Mouse (Mus musculus) liver, postnatal 0 days (tissue): ENCODE measurements at regions not wholly inside any gene's neighbourhood (a gene's known extent, or its start where the extent isn't known, plus 50 kb on each side); places are given as distances from the start of the nearest gene placed in this dataset.

ENCODE experiments used
- ATAC-seq: fragments of 200-750 bp; cut with Nextera tagmentation; 2 replicates; pipeline ENCODE4 v1.8.0; 2017; ENCODE audit warnings: mild to moderate bottlenecking, moderate library complexity
- DNase-seq: peaks from one replicate; pipeline ENCODE4 v3.0.0-alpha.2; 2016
- H3K27ac ChIP-seq: fragments of 300-500 bp; sonication (generic); 2 replicates; pipeline ENCODE4 v1.5.1; 2014; ENCODE audit warnings: antibody characterized with exemption, moderate library complexity, mild to moderate bottlenecking, low read depth
- H3K27me3 ChIP-seq: fragments of 300-500 bp; sonication (generic); 2 replicates; pipeline ENCODE4 v1.6.1; 2014; ENCODE audit warnings: low read length, control low read depth, mixed read lengths; ENCODE audit not compliant: insufficient read depth
- H3K36me3 ChIP-seq: fragments of 300-500 bp; sonication (generic); replicated peaks from 2 replicates; pipeline ENCODE4 v1.6.1; 2014; ENCODE audit warnings: mild to moderate bottlenecking, control low read depth, low read length, moderate library complexity, mixed read lengths; ENCODE audit not compliant: insufficient read depth
- H3K4me1 ChIP-seq: fragments of 300-500 bp; sonication (generic); 2 replicates; pipeline ENCODE4 v1.6.1; 2014; ENCODE audit warnings: antibody characterized with exemption, mild to moderate bottlenecking, control low read depth; ENCODE audit not compliant: insufficient read depth
- H3K4me2 ChIP-seq: fragments of 300-500 bp; sonication (generic); 2 replicates; pipeline ENCODE4 v1.6.1; 2014; ENCODE audit warnings: low read depth, mild to moderate bottlenecking, low read length, moderate library complexity, mixed read lengths
- H3K4me3 ChIP-seq: fragments of 300-500 bp; sonication (generic); 2 replicates; pipeline ENCODE4 v1.5.1; 2014; ENCODE audit warnings: low read depth, low read length
- H3K9ac ChIP-seq: fragments of 300-500 bp; sonication (generic); replicated peaks from 2 replicates; pipeline ENCODE4 v1.6.1; 2014; ENCODE audit warnings: mild to moderate bottlenecking, moderate library complexity
- H3K9me3 ChIP-seq: fragments of 300-500 bp; sonication (generic); 2 replicates; pipeline ENCODE4 v1.6.1; 2016; ENCODE audit warnings: mild to moderate bottlenecking, control low read depth, low read length, mixed read lengths
- CTCF ChIP-seq: sonication (generic); IDR thresholded peaks from 2 replicates; pipeline ENCODE4 v1.5.1; 2016; ENCODE audit warnings: antibody characterized with exemption, low read depth
- EP300 ChIP-seq: IDR thresholded peaks from 2 replicates; pipeline ENCODE4 v1.6.1; 2016; ENCODE audit warnings: antibody characterized with exemption, low read depth, mild to moderate bottlenecking
- WGBS: fragments of 180-500 bp; shearing (Covaris S2); extraction: QIAGEN DNeasy Blood & Tissue Kit; methylation state at CpG from one replicate; pipeline ENCODE4 v1.1.7; 2014; ENCODE audit not compliant: insufficient replicate concordance; 5-methylcytosine and 5-hydroxymethylcytosine counted together

DNA sequence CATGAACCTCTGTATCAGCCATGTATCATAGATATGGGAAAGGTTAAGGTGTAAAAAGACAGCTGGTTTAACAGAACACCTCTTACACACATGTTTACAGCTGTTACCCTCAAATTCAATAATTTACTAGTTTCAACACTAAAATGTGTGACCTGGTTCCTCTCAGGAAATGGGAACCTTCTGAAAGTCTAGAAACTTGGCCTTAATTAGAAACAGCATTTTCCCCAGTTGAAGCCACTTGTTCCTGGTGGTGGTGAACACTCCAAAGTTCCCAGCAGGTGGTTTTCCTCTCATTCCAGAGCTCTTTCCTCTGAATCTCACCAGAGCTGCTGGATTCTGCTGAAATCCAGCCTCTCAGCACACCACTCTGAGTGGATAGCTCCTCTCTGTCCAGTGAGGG, 570.5 kb upstream of the Frg1 start:
- H3K4me2 ChIP-seq = no peak overlapping the region
- no peak overlapping the region for H3K4me3 ChIP-seq
- H3K27ac ChIP-seq = no peak overlapping the region
- TF ChIP-seq EP300 (no peak), CTCF (no peak)
- H3K36me3 ChIP-seq = no peaks in the 10 kb centered on the region
- no peak overlapping the region for H3K9ac ChIP-seq
- H3K9me3 ChIP-seq = no peaks in the 10 kb centered on the region
- H3K4me1 ChIP-seq = no peaks in the 10 kb centered on the region
- ATAC-seq = no peak
- no peak for DNase-seq
- no peaks in the 10 kb centered on the region for H3K27me3 ChIP-seq

DNA sequence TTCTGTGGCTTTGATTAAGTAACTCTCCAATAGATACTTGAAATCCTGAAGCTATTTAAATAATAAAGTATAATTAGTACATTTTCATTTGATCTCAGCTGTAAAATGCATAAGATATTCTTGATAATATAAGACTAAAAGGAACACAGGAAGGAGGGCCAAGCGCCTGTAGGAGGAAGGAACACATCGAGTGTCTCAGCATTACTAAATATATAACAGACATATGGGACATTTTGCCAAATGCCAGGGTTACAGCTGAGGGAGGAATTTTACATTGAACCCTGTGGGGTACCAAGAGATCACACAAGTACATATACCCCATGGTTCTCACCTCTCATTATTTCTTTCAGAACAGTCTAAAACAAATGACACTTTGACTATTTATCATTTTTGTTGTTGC, 555.5 kb upstream of the Frg1 start:
- no peak overlapping the region for H3K9ac ChIP-seq
- DNase-seq = no peak
- no peaks in the 10 kb centered on the region for H3K4me1 ChIP-seq
- H3K36me3 ChIP-seq = no peaks in the 10 kb centered on the region
- no peak overlapping the region for H3K4me2 ChIP-seq
- no peak for ATAC-seq
- no peaks in the 10 kb centered on the region for H3K27me3 ChIP-seq
- H3K9me3 ChIP-seq = no peaks in the 10 kb centered on the region
- H3K4me3 ChIP-seq = no peak overlapping the region
- no peak overlapping the region for H3K27ac ChIP-seq
- TF ChIP-seq EP300 (no peak), CTCF (no peak)
- 81% methylated on average over 2 of the region's 2 CpGs for WGBS

DNA sequence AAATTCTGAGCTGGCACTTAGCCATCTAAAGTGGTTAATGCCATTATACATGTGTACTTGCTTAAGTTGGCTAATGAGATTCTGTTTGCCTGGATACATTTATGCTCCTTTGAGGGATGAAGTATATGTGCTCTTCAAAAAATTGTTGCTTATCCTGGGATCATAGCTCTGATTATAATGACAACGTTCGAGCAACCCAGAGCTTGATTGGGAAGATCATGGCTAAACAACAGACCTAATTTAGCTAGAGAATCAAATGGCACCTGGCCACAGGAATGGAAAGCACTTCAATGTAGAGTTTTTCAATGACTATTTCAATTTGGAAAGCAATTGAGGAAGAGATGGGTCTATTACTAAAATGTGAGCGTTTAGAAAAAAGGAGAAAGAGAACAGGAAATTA, 553.7 kb upstream of the Frg1 start:
- no peaks in the 10 kb centered on the region for H3K36me3 ChIP-seq
- H3K4me3 ChIP-seq = no peak overlapping the region
- no peak overlapping the region for H3K27ac ChIP-seq
- no peaks in the 10 kb centered on the region for H3K9me3 ChIP-seq
- DNase-seq = no peak
- H3K4me2 ChIP-seq = no peak overlapping the region
- H3K9ac ChIP-seq = no peak overlapping the region
- no peak for ATAC-seq
- WGBS = 78% methylated on average over 3 of the region's 3 CpGs
- H3K27me3 ChIP-seq = no peaks in the 10 kb centered on the region
- TF ChIP-seq CTCF = no peak
- TF ChIP-seq EP300 = no peak
- H3K4me1 ChIP-seq = no peaks in the 10 kb centered on the region

DNA sequence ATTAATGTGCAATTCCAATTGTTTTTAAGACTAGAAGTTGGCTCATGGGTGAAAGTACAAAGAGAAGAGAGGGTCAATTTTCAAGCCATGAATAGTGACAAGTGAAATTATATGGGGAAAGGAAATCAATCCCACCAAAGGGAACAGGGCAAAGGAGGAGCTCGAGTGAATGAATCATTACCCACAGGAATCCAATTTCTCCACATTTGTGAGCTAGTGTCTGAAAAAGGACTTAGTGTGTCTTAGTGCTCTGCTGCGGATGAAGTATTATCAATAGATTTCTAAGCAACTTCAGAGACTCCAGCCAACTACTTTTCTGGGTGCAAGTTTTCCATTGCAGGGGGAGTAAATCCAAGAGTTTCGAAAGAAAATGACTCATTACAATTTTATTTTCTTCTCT, 552.5 kb upstream of the Frg1 start:
- no peaks in the 10 kb centered on the region for H3K4me1 ChIP-seq
- WGBS = 71% methylated on average over 3 of the region's 3 CpGs
- no peak overlapping the region for H3K4me2 ChIP-seq
- H3K9ac ChIP-seq = no peak overlapping the region
- ATAC-seq (no peak), DNase-seq (no peak)
- TF ChIP-seq EP300 (no peak), CTCF (no peak)
- no peaks in the 10 kb centered on the region for H3K36me3 ChIP-seq
- no peaks in the 10 kb centered on the region for H3K9me3 ChIP-seq
- H3K27me3 ChIP-seq = no peaks in the 10 kb centered on the region
- no peak overlapping the region for H3K27ac ChIP-seq
- no peak overlapping the region for H3K4me3 ChIP-seq

DNA sequence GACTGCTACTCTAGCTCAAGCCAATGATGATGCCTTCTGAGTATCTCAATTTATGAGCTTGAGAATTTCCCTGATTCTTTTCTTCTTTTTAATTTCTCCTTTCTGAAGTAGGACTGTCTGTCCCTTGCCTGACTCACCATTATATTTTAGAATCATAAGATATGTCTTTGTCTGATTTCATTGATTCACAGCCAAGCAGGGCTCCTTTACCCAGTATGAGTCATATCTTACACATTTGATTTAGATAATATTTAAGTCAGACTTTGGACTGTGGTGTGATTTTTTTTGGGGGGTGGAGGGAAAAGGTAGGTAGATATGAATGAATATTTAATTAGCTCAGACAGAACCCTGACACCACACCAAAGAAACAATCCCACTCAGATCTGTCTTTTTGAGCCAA, 547.2 kb upstream of the Frg1 start:
- H3K4me3 ChIP-seq = no peak overlapping the region
- no peak overlapping the region for H3K27ac ChIP-seq
- H3K36me3 ChIP-seq = no peaks in the 10 kb centered on the region
- H3K4me2 ChIP-seq = no peak overlapping the region
- no peak overlapping the region for H3K9ac ChIP-seq
- H3K4me1 ChIP-seq = no peaks in the 10 kb centered on the region
- H3K27me3 ChIP-seq = no peaks in the 10 kb centered on the region
- ATAC-seq (no peak), DNase-seq (no peak)
- H3K9me3 ChIP-seq = no peaks in the 10 kb centered on the region
- TF ChIP-seq CTCF (no peak), EP300 (no peak)

DNA sequence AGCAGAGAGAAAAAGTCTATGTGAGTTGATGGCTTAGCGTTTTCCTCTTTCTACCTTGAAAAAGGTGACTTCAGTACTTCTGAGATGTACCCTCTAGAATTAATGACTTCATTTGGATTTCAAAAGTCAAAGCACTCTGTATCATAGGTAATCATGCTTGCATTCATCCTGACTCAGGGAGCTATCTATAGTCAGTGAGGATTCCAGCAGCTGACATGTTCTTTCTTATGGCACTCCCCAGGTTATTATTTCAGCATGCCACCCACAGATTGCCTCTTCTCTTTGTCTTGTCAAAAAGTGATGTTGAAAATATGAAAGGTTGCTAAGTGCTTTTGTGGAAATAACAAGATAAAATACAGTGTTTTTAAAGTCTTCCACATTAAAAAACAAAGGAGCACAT, 540.0 kb upstream of the Frg1 start:
- ATAC-seq = no peak
- no peak for DNase-seq
- no peak overlapping the region for H3K4me2 ChIP-seq
- H3K9ac ChIP-seq = no peak overlapping the region
- no peak overlapping the region for H3K4me3 ChIP-seq
- no peaks in the 10 kb centered on the region for H3K27me3 ChIP-seq
- no peaks in the 10 kb centered on the region for H3K36me3 ChIP-seq
- H3K4me1 ChIP-seq = no peaks in the 10 kb centered on the region
- TF ChIP-seq CTCF (no peak), EP300 (no peak)
- H3K9me3 ChIP-seq = no peaks in the 10 kb centered on the region
- H3K27ac ChIP-seq = no peak overlapping the region
- WGBS = 68% methylated on average over 1 of the region's 1 CpGs

DNA sequence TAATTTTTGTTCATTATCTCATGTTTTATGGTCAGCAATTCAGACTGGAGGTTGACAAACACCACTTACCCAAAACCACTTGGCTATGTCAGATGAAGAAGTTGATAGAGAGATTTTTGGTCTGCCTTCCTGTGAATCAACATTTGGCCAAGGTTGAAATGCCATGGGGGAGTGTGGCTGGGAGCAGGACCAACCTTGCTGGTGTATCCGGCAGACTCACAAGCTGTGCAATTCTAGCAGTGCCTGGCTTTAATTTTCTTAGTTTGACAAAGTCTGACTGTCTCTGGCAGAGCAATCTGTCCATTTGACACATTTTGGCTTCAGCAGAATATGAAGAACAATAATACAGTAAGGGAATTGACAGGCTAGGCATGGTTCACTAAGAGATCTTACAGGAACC, 533.9 kb upstream of the Frg1 start:
- Histone ChIP-seq H3K4me2 (no peak overlapping the region), H3K4me3 (no peak overlapping the region), H3K9me3 (no peaks in the 10 kb centered on the region), H3K27me3 (no peaks in the 10 kb centered on the region), H3K27ac (no peak overlapping the region), H3K9ac (no peak overlapping the region), H3K36me3 (no peaks in the 10 kb centered on the region), H3K4me1 (no peaks in the 10 kb centered on the region)
- no peak for ATAC-seq
- 76% methylated on average over 1 of the region's 1 CpGs for WGBS
- no peak for DNase-seq
- TF ChIP-seq EP300 = no peak
- no peak for TF ChIP-seq CTCF
